Mouse (Mus musculus) lung, adult 18-20 months (tissue): ENCODE results near the gene Aptx.

ENCODE experiments used
- DNase-seq, 2 experiments: peaks; one replicate each; pipeline ENCODE4 v3.0.0; 2022; ENCODE audit warnings: mixed read lengths in 2 of 2

Aptx gene

GRCm38 (mm10) chr4:40702797-40703709, at the start of gene Aptx:
Gene Aptx (minus strand): TSS chr4:40703194.
- DNase-seq, result peak; percentile 96

GRCm38 (mm10) chr4:40735351-40735750, 32.4 kb upstream of the Aptx start:
- no peak for DNase-seq

- DNase-seq, result no peak
Observed at GRCm38 (mm10) chr4:40731262-40731661, 28.3 kb upstream of the Aptx start.

- DNase-seq, result no peak
Observed at GRCm38 (mm10) chr4:40727247-40727646, 24.3 kb upstream of the Aptx start.

GRCm38 (mm10) chr4:40725554-40725953, 22.6 kb upstream of the Aptx start:
- DNase-seq, result no peak

- DNase-seq, result no peak
Observed at GRCm38 (mm10) chr4:40725141-40725540, 22.1 kb upstream of the Aptx start.

- peak; percentile 74 to 76 for DNase-seq
Observed at GRCm38 (mm10) chr4:40722687-40723460, 19.9 kb upstream of the Aptx start.

- DNase-seq, result peak; percentile 94 to 96
Observed at GRCm38 (mm10) chr4:40722011-40722666, 19.1 kb upstream of the Aptx start, which contains the start of gene Dnaja1. Gene Dnaja1 (plus strand): TSS chr4:40722150.

- no peak for DNase-seq
Observed at GRCm38 (mm10) chr4:40720910-40721309, 17.9 kb upstream of the Aptx start.

GRCm38 (mm10) chr4:40717141-40717540, 14.1 kb upstream of the Aptx start:
- no peak for DNase-seq

- no peak for DNase-seq
Observed at GRCm38 (mm10) chr4:40703710-40704275, 799 bp upstream of the Aptx start.

GRCm38 (mm10) chr4:40701796-40702195, 1.2 kb downstream of the Aptx start:
- peak in 1 of 2 experiments; percentile 25 for DNase-seq

GRCm38 (mm10) chr4:40700216-40700615, 2.8 kb downstream of the Aptx start:
- DNase-seq, result peak; percentile 69 to 81

- no peak for DNase-seq
Observed at GRCm38 (mm10) chr4:40697059-40697458, 5.9 kb downstream of the Aptx start.

GRCm38 (mm10) chr4:40691100-40691499, 11.9 kb downstream of the Aptx start:
- DNase-seq, result no peak

- no peak for DNase-seq
Observed at GRCm38 (mm10) chr4:40683306-40683705, 19.7 kb downstream of the Aptx start.

- DNase-seq, result no peak
Observed at GRCm38 (mm10) chr4:40682359-40682758, 20.6 kb downstream of the Aptx start.

GRCm38 (mm10) chr4:40681908-40682307, 21.1 kb downstream of the Aptx start:
- peak in 1 of 2 experiments; percentile 19 for DNase-seq

GRCm38 (mm10) chr4:40680250-40680860, 22.6 kb downstream of the Aptx start:
- peak in 1 of 2 experiments; percentile 27 for DNase-seq

- no peak for DNase-seq
Observed at GRCm38 (mm10) chr4:40677132-40677531, 25.9 kb downstream of the Aptx start.

GRCm38 (mm10) chr4:40676338-40676737, 26.7 kb downstream of the Aptx start:
- no peak for DNase-seq

GRCm38 (mm10) chr4:40673526-40673925, 29.5 kb downstream of the Aptx start:
- DNase-seq, result no peak
